Mouse (Mus musculus) E14TG2a.4 (cell line): ENCODE results near the gene Capn11.

Experiments used
- H3K27me3 ChIP-seq: 2 replicates; pipeline ENCODE4 v1.6.1; 2014; ENCODE audit warnings: low read length, control low read depth; ENCODE audit not compliant: insufficient read depth
- H3K36me3 ChIP-seq: 2 replicates; pipeline ENCODE4 v1.6.1; 2014; ENCODE audit warnings: low read length, control low read depth; ENCODE audit not compliant: insufficient read depth
- H3K4me1 ChIP-seq: replicated peaks from 2 replicates; pipeline ENCODE4 v1.6.1; 2014; ENCODE audit warnings: low read depth, low read length, control low read depth
- H3K4me3 ChIP-seq: replicated peaks from 2 replicates; pipeline ENCODE4 v1.5.1; 2014; ENCODE audit warnings: mild to moderate bottlenecking, low read length
- H3K9me3 ChIP-seq: 2 replicates; pipeline ENCODE4 v1.6.1; 2014; ENCODE audit warnings: low read length, control low read depth
- CTCF ChIP-seq: conservative IDR thresholded peaks from 2 replicates; pipeline ENCODE4 v1.5.1; 2014; ENCODE audit warnings: low read length
- NANOG ChIP-seq: IDR thresholded peaks from 2 replicates; pipeline ENCODE4 v1.6.1; 2014; ENCODE audit warnings: borderline replicate concordance, low read length, mixed read lengths
- POU5F1 ChIP-seq: IDR thresholded peaks from 2 replicates; pipeline ENCODE4 v1.6.1; 2014; ENCODE audit warnings: low read length, borderline replicate concordance

Capn11 gene

DNA sequence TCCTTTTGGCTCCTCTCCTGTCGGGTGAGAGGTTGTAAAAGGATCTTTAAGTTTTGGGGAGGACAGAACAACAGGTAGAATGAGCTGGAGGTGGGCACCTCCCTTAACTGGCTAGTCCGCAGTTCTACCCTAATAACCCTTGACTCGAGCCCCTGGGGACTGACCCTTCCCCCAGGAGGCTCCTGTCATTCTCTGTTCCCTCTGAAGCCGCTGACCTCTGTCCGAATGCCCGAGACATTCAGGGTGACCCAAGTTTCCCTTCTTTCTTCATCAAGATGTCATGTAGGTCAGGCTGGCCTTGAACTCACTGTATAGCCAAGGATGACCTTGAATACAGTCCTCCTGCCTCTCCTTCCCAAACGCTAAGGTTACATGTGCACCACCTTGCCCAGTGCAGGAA lies 70.8 kb downstream of the Capn11 start:
- Histone ChIP-seq H3K9me3 (no peaks in the 10 kb centered on the region), H3K4me1 (peaks cover 94% of the 10 kb centered on the region), H3K36me3 (peaks cover 99% of the 10 kb centered on the region), H3K4me3 (peak overlapping the region; percentile 17; the same call in 1 of the 2 replicates), H3K27me3 (no peaks in the 10 kb centered on the region)
- TF ChIP-seq CTCF (no peak), NANOG (no peak), POU5F1 (no peak)

DNA sequence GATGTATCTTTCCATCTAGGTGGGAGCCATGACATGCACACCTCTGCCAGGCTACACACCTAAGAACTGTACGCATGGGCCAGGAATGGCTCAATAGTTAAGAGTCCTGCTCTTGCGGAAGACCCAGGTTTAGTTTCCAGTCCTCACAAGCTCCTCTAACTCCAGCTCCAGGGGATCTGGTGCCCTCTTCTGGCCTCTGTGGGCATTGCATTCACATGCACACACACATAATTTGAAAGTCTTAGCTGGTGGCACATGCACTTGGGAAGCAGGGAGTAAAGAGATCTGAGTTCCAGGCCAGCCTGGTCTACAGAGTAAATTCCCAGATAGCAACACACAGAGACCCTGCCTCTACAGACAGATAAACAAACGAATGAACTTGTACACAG lies 72.7 kb downstream of the Capn11 start:
- peaks cover 86% of the 10 kb centered on the region for H3K36me3 ChIP-seq
- peak overlapping the region; percentile 63 for H3K4me3 ChIP-seq
- H3K9me3 ChIP-seq: no peaks in the 10 kb centered on the region
- no peaks in the 10 kb centered on the region for H3K27me3 ChIP-seq
- TF ChIP-seq CTCF (peak; percentile 86), NANOG (no peak), POU5F1 (no peak)
- H3K4me1 ChIP-seq: peaks cover 94% of the 10 kb centered on the region

DNA sequence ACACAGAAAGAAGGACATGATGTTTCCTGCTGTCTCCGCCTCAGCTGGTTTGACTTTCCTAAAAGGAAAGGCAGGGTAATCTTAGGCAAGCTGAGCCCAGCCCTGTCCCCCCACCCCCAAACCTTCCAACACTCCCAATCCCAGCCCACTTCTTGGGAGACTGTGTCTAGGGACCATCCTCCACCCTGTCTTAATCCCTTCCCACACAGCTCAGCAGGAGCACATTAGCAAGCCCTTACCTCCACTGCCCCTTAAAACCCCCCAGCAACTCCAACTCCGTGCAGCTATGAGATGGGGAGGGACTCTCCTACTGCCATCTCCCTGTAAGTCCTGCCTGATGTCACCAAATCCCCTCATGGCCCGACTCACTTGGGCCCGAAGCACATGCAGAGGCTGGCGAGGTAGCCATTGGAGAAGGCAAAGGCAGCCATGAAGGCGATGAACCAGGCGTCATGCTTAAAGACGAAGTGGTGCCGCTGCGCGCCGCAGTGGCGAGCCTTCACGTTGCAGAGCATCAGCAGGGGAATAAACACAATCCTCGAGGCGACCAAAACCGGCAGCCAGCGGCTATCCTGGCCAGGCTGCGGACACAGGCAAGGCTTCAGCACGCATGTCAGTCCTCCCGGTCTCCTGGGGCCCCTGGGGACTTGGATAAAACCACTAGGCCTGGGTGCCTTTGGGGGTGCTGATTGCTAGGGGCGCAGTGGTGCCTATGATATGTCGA lies 73.2 kb downstream of the Capn11 start:
- Histone ChIP-seq H3K4me3 (peak overlapping the region; percentile 63), H3K36me3 (peaks cover 80% of the 10 kb centered on the region), H3K27me3 (no peaks in the 10 kb centered on the region), H3K4me1 (peaks cover 94% of the 10 kb centered on the region), H3K9me3 (no peaks in the 10 kb centered on the region)
- TF ChIP-seq CTCF: no peak
- TF ChIP-seq POU5F1: no peak
- no peak for TF ChIP-seq NANOG

DNA sequence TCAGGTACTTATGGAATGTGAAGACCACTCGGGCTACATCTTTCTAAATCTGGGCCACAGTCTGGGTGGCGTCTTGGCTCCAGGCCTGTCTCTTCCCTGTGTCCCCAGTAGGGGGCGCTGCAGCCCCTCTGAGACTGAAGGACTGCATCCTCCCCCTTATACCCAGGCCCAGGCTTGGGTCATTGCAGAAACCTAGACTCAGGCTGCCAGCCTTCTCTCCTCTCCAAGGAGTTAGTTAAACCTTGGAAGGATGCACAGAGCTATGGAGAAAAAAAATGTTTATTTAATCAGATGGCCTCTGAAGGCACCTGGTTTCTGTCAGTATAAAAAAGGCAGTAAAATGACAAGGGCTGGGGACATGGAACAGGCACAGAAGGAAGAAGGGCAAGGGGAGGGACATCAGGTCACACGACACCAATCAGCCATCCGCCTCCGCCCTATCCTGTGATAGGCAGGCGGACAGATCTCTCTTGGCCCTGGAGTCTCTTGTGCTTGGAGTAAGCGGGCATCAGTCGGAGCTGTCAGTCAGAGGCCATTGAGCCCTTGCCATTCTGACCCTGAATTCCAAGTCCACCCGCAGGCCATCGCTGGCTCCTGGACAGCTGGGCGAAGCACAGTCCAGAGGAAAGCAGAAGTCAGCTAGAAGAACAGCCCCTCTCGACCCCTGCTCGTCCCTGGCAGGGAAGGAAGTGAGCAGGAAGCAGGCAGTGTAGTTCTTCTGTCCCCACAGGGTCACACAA lies 74.0 kb downstream of the Capn11 start:
- peak overlapping the region; percentile 63 for H3K4me3 ChIP-seq
- peaks cover 73% of the 10 kb centered on the region for H3K36me3 ChIP-seq
- no peaks in the 10 kb centered on the region for H3K9me3 ChIP-seq
- TF ChIP-seq CTCF: peak; percentile 97
- TF ChIP-seq NANOG: no peak
- no peak for TF ChIP-seq POU5F1
- peaks cover 92% of the 10 kb centered on the region for H3K4me1 ChIP-seq
- H3K27me3 ChIP-seq: no peaks in the 10 kb centered on the region

DNA sequence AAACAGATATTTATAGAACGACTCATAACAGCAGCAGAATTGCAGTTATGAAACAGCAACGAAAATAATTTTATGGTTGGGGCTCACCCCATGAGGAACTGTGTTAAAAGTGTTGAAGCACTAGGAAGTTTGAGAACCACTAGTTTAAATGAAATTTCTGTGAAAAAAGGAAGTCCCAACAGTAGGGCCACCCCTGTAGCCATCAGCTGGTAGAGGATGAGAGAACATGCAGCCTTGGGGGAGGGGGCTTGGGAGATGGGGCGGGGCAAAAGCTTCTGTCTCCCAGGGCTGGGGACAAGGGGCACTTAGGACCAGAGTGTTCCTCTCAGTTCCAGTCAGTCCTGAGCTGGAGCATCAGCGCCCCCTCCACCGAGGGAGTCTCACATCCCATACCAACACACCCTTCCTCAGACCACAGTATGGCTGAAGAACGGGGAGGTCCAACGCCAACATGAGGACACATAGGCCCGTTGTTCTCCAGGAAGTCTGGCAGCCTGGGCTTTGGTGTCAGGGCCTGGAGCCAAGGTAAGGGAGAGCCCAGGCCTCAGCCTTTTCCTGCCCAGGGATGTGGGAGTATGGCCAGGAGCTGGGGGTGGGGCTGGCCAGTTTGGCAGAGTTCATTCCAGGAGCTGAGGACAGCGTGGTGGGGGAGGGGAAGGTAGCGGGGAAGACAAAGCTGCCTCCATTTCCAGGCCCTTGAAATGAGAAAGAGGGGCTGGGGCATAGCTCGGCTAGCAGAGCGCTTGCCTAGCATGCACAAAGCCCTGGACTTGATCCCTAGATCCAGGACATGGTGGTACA lies 74.8 kb downstream of the Capn11 start:
- no peaks in the 10 kb centered on the region for H3K27me3 ChIP-seq
- TF ChIP-seq NANOG (no peak), CTCF (no peak), POU5F1 (no peak)
- no peaks in the 10 kb centered on the region for H3K9me3 ChIP-seq
- H3K4me3 ChIP-seq: peak overlapping the region; percentile 63
- H3K4me1 ChIP-seq: peaks cover 92% of the 10 kb centered on the region
- peaks cover 64% of the 10 kb centered on the region for H3K36me3 ChIP-seq

DNA sequence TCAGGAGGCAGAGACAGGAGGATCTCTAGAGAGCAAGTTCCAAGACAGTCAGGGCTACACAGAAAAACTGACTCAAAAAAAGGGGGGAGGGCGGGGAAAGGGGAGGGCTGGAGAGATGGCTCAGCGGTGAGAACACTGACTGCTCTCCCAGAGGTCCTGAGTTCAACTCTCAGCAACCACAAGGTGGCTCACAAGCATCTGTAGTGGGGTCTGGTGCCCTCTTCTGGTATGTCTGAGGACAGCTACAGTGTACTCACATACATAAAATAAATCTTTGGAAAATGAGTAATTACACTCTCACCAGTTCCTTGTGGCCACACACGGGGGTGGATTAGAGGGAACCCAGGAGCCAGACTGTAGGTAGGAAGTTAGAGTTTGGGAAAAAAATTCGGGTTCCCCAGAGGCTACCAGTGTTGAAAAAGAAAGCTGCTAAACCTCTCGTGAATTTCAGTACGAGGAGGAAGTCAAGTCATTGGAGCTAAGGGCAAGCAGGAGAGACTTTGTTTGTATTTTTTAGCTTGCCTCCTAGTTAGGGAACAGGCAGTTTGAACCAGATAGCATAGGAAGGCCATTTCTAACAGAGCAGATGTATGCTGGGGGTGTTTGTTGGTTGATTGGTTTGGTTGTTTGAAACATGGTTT lies 76.3 kb downstream of the Capn11 start:
- no peak for TF ChIP-seq POU5F1
- TF ChIP-seq CTCF: peak; percentile 52
- no peak for TF ChIP-seq NANOG
- peaks cover 50% of the 10 kb centered on the region for H3K36me3 ChIP-seq
- H3K4me1 ChIP-seq: peaks cover 92% of the 10 kb centered on the region
- no peaks in the 10 kb centered on the region for H3K27me3 ChIP-seq
- no peaks in the 10 kb centered on the region for H3K9me3 ChIP-seq
- no peak overlapping the region for H3K4me3 ChIP-seq

DNA sequence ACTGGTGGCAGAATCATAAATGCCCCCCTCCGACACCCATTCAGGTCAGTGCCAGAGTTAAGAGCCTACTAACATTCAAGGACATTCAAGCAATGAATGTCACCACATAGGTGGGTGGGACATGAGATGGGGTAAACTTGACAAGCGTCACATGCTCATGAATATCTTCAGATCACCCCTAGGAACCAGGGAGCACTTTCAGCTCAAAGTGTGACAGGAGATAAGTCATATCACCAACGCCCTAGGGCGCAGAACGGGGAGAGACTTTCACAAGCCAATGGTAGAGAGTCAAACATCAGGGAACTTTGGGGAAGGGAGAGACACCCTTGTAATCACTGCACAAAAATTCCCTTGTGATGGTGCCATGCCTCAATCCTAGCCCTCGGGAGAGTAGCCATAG lies 76.9 kb downstream of the Capn11 start:
- H3K9me3 ChIP-seq: no peaks in the 10 kb centered on the region
- no peak overlapping the region for H3K4me3 ChIP-seq
- peaks cover 94% of the 10 kb centered on the region for H3K4me1 ChIP-seq
- no peak for TF ChIP-seq NANOG
- TF ChIP-seq CTCF: no peak
- H3K36me3 ChIP-seq: peaks cover 43% of the 10 kb centered on the region
- H3K27me3 ChIP-seq: no peaks in the 10 kb centered on the region

DNA sequence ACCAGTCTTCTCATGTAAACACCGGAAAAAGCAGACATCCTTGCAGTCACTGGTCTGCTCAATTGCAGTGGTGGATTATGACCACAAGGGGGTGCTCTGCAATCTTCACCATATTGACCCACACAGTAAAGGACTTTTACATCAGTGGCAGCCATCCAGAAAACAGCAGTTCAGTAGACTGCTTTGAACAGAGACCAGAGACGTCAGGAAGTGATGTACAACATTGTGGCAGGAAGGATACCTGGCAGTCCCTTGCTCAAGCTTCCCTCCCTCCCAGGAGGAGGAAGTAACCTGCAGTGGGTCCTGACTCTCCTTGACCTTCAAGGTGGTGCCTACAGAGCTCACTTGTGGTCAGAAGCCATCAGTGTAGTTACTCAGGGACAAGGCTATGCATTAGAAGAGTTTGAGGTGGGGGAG lies 77.5 kb downstream of the Capn11 start:
- Histone ChIP-seq H3K9me3 (no peaks in the 10 kb centered on the region), H3K4me3 (no peak overlapping the region), H3K27me3 (no peaks in the 10 kb centered on the region), H3K36me3 (peaks cover 37% of the 10 kb centered on the region), H3K4me1 (peaks cover 94% of the 10 kb centered on the region)
- peak; percentile 97 for TF ChIP-seq CTCF
- no peak for TF ChIP-seq POU5F1
- TF ChIP-seq NANOG: no peak
